Mouse (Mus musculus): ENCODE data around the gene Dad1. TPM values are rescaled to one million over a fixed set of nuclear protein-coding genes. Genes with fewer than 3 reads are reported as not detected.

Dad1 gene
- polyA plus RNA-seq, 1 experiment: 162 TPM

GRCm38 (mm10) chr14:54211199-54211598 is 42.7 kb downstream of the Dad1 start:
- Histone ChIP-seq H3K27ac (ENCODE audit: insufficient read depth, low read length) (no peak overlapping the region), H3K4me3 (ENCODE audit: insufficient read depth, low read length) (no peak overlapping the region), H3K4me1 (ENCODE audit: control insufficient read depth, insufficient read depth, low read length) (peaks cover 2% of the 10 kb centered on the region; the same call in 1 of the 2 replicates)
- no peak for TF ChIP-seq POLR2A (IDR thresholded peaks at IDR 0.05; ENCODE audit: low read depth, low read length)
- no peak for TF ChIP-seq CTCF (IDR thresholded peaks at IDR 0.05; ENCODE audit: borderline replicate concordance, insufficient read depth, low read length)

- H3K4me3 ChIP-seq (ENCODE audit: insufficient read depth, low read length): no peak overlapping the region
- TF ChIP-seq CTCF (IDR thresholded peaks at IDR 0.05; ENCODE audit: borderline replicate concordance, insufficient read depth, low read length): no peak
- TF ChIP-seq POLR2A (IDR thresholded peaks at IDR 0.05; ENCODE audit: low read depth, low read length): no peak
Measured at GRCm38 (mm10) chr14:54210401-54210800, 43.5 kb downstream of the Dad1 start.

GRCm38 (mm10) chr14:54209932-54210331 is 44.0 kb downstream of the Dad1 start:
- Histone ChIP-seq H3K27ac (ENCODE audit: insufficient read depth, low read length) (no peak overlapping the region), H3K4me1 (ENCODE audit: control insufficient read depth, insufficient read depth, low read length) (peaks cover 2% of the 10 kb centered on the region; the same call in 1 of the 2 replicates), H3K4me3 (ENCODE audit: insufficient read depth, low read length) (no peak overlapping the region)
- TF ChIP-seq POLR2A (IDR thresholded peaks at IDR 0.05; ENCODE audit: low read depth, low read length): no peak
- TF ChIP-seq CTCF (IDR thresholded peaks at IDR 0.05; ENCODE audit: borderline replicate concordance, insufficient read depth, low read length): no peak

More at GRCm38 (mm10) chr14:54210401-54210800, 43.5 kb downstream of the Dad1 start:
- Histone ChIP-seq H3K4me1 (ENCODE audit: control insufficient read depth, insufficient read depth, low read length) (peaks cover 2% of the 10 kb centered on the region; the same call in 1 of the 2 replicates), H3K27ac (ENCODE audit: insufficient read depth, low read length) (no peak overlapping the region)

GRCm38 (mm10) chr14:54208741-54209140 is 45.2 kb downstream of the Dad1 start:
- H3K27ac ChIP-seq (ENCODE audit: insufficient read depth, low read length): no peak overlapping the region
- TF ChIP-seq CTCF (IDR thresholded peaks at IDR 0.05; ENCODE audit: borderline replicate concordance, insufficient read depth, low read length): no peak
- no peak for TF ChIP-seq POLR2A (IDR thresholded peaks at IDR 0.05; ENCODE audit: low read depth, low read length)

GRCm38 (mm10) chr14:54207924-54208323 is 46.0 kb downstream of the Dad1 start:
- no peak overlapping the region for H3K4me3 ChIP-seq (ENCODE audit: insufficient read depth, low read length)
- TF ChIP-seq POLR2A (IDR thresholded peaks at IDR 0.05; ENCODE audit: low read depth, low read length) (no peak), CTCF (IDR thresholded peaks at IDR 0.05; ENCODE audit: borderline replicate concordance, insufficient read depth, low read length) (no peak)
- no peaks in the 10 kb centered on the region for H3K4me1 ChIP-seq (ENCODE audit: control insufficient read depth, insufficient read depth, low read length)
- no peak overlapping the region for H3K27ac ChIP-seq (ENCODE audit: insufficient read depth, low read length)

More at GRCm38 (mm10) chr14:54208741-54209140, 45.2 kb downstream of the Dad1 start:
- no peaks in the 10 kb centered on the region for H3K4me1 ChIP-seq (ENCODE audit: control insufficient read depth, insufficient read depth, low read length)
- H3K4me3 ChIP-seq (ENCODE audit: insufficient read depth, low read length): no peak overlapping the region

GRCm38 (mm10) chr14:54206750-54207550 is 47.0 kb downstream of the Dad1 start:
- Histone ChIP-seq H3K27ac (ENCODE audit: insufficient read depth, low read length) (no peak overlapping the region), H3K4me3 (ENCODE audit: insufficient read depth, low read length) (no peak overlapping the region), H3K4me1 (ENCODE audit: control insufficient read depth, insufficient read depth, low read length) (no peaks in the 10 kb centered on the region)
- TF ChIP-seq CTCF (IDR thresholded peaks at IDR 0.05; ENCODE audit: borderline replicate concordance, insufficient read depth, low read length) (no peak), POLR2A (IDR thresholded peaks at IDR 0.05; ENCODE audit: low read depth, low read length) (no peak)

GRCm38 (mm10) chr14:54206309-54206708 is 47.6 kb downstream of the Dad1 start:
- Histone ChIP-seq H3K4me1 (ENCODE audit: control insufficient read depth, insufficient read depth, low read length) (no peaks in the 10 kb centered on the region), H3K27ac (ENCODE audit: insufficient read depth, low read length) (no peak overlapping the region), H3K4me3 (ENCODE audit: insufficient read depth, low read length) (no peak overlapping the region)
- TF ChIP-seq POLR2A (IDR thresholded peaks at IDR 0.05; ENCODE audit: low read depth, low read length): no peak
- TF ChIP-seq CTCF (IDR thresholded peaks at IDR 0.05; ENCODE audit: borderline replicate concordance, insufficient read depth, low read length): no peak

- no peak overlapping the region for H3K27ac ChIP-seq (ENCODE audit: insufficient read depth, low read length)
- H3K4me1 ChIP-seq (ENCODE audit: control insufficient read depth, insufficient read depth, low read length): no peaks in the 10 kb centered on the region
- TF ChIP-seq CTCF (IDR thresholded peaks at IDR 0.05; ENCODE audit: borderline replicate concordance, insufficient read depth, low read length): no peak
Measured at GRCm38 (mm10) chr14:54205904-54206303, 48.0 kb downstream of the Dad1 start.

GRCm38 (mm10) chr14:54204786-54205185 is 49.1 kb downstream of the Dad1 start:
- H3K4me3 ChIP-seq (ENCODE audit: insufficient read depth, low read length): no peak overlapping the region
- H3K27ac ChIP-seq (ENCODE audit: insufficient read depth, low read length): no peak overlapping the region
- no peaks in the 10 kb centered on the region for H3K4me1 ChIP-seq (ENCODE audit: control insufficient read depth, insufficient read depth, low read length)
- TF ChIP-seq CTCF (IDR thresholded peaks at IDR 0.05; ENCODE audit: borderline replicate concordance, insufficient read depth, low read length): no peak
- no peak for TF ChIP-seq POLR2A (IDR thresholded peaks at IDR 0.05; ENCODE audit: low read depth, low read length)

More at GRCm38 (mm10) chr14:54205904-54206303, 48.0 kb downstream of the Dad1 start:
- no peak overlapping the region for H3K4me3 ChIP-seq (ENCODE audit: insufficient read depth, low read length)

- Histone ChIP-seq H3K4me1 (ENCODE audit: control insufficient read depth, insufficient read depth, low read length) (no peaks in the 10 kb centered on the region), H3K27ac (ENCODE audit: insufficient read depth, low read length) (no peak overlapping the region), H3K4me3 (ENCODE audit: insufficient read depth, low read length) (no peak overlapping the region)
- no peak for TF ChIP-seq POLR2A (IDR thresholded peaks at IDR 0.05; ENCODE audit: low read depth, low read length)
- no peak for TF ChIP-seq CTCF (IDR thresholded peaks at IDR 0.05; ENCODE audit: borderline replicate concordance, insufficient read depth, low read length)
Measured at GRCm38 (mm10) chr14:54204311-54204710, 49.6 kb downstream of the Dad1 start.

Measured in embryonic fibroblast, embryonic 13.5 days (primary cell).